Mouse (Mus musculus) ovary, postnatal 36 days (tissue): ENCODE measurements around the gene Scgn.

Source experiments
- DNase-seq: peaks from one replicate; pipeline ENCODE4 v3.0.0; 2022; ENCODE audit warnings: low spot score, mixed read lengths

Gene Scgn

GRCm38 (mm10) chr13:23938699-23939098, 52.3 kb downstream of the Scgn start:
- peak; percentile 31 for DNase-seq

- DNase-seq, result no peak
Measured at GRCm38 (mm10) chr13:23934211-23934520, 56.8 kb downstream of the Scgn start, which contains the start of gene Hist1h2aa. TSS of gene Hist1h2aa (plus strand) at chr13:23934462.

GRCm38 (mm10) chr13:23933421-23934210, 57.4 kb downstream of the Scgn start, which contains the start of gene Hist1h2ba:
TSS of gene Hist1h2ba (minus strand) at chr13:23934156.
- DNase-seq, result no peak

- no peak for DNase-seq
Measured at GRCm38 (mm10) chr13:23930904-23931303, 60.1 kb downstream of the Scgn start.

GRCm38 (mm10) chr13:23930461-23930860, 60.6 kb downstream of the Scgn start:
- DNase-seq, result no peak

- no peak for DNase-seq
Measured at GRCm38 (mm10) chr13:23928637-23929036, 62.4 kb downstream of the Scgn start.

- DNase-seq, result no peak
Measured at GRCm38 (mm10) chr13:23925792-23926191, 65.2 kb downstream of the Scgn start.

- no peak for DNase-seq
Measured at GRCm38 (mm10) chr13:23917674-23918073, 73.3 kb downstream of the Scgn start.

GRCm38 (mm10) chr13:23916132-23916531, 74.9 kb downstream of the Scgn start:
- DNase-seq, result no peak

GRCm38 (mm10) chr13:23914376-23915167, 76.4 kb downstream of the Scgn start, which contains the start of gene Slc17a4:
TSS of gene Slc17a4 (minus strand) at chr13:23915009.
- DNase-seq, result no peak

GRCm38 (mm10) chr13:23913791-23914306, 77.2 kb downstream of the Scgn start:
- no peak for DNase-seq

GRCm38 (mm10) chr13:23911335-23911734, 79.7 kb downstream of the Scgn start:
- DNase-seq, result no peak

- no peak for DNase-seq
Measured at GRCm38 (mm10) chr13:23910121-23910520, 80.9 kb downstream of the Scgn start.

- DNase-seq, result no peak
Measured at GRCm38 (mm10) chr13:23906906-23907305, 84.1 kb downstream of the Scgn start.
